Mouse (Mus musculus) midbrain, embryonic 15.5 days (tissue): ENCODE data around the gene Dhrs11. TPM values are rescaled to one million over a fixed set of nuclear protein-coding genes. Genes with fewer than 3 reads are reported as not detected.

Experiments used
- ATAC-seq: fragments of 200-750 bp; cut with Nextera tagmentation; replicated peaks from 2 replicates; pipeline ENCODE4 v1.8.0; 2017; ENCODE audit warnings: moderate TSS enrichment
- H3K27ac ChIP-seq: fragments of 300-500 bp; sonication (generic); 2 replicates; pipeline ENCODE4 v1.5.1; 2015; ENCODE audit warnings: mild to moderate bottlenecking, inconsistent platforms
- H3K27me3 ChIP-seq: fragments of 300-500 bp; sonication (generic); replicated peaks from 2 replicates; pipeline ENCODE4 v1.6.1; 2015; ENCODE audit warnings: inconsistent platforms
- H3K36me3 ChIP-seq: fragments of 300-500 bp; sonication (generic); replicated peaks from 2 replicates; pipeline ENCODE4 v1.6.1; 2015; ENCODE audit warnings: inconsistent platforms
- H3K4me1 ChIP-seq: fragments of 300-500 bp; sonication (generic); 2 replicates; pipeline ENCODE4 v1.6.1; 2015; ENCODE audit warnings: inconsistent platforms
- H3K4me2 ChIP-seq: fragments of 300-500 bp; sonication (generic); 2 replicates; pipeline ENCODE4 v1.6.1; 2015; ENCODE audit warnings: inconsistent platforms, mild to moderate bottlenecking, moderate library complexity
- H3K4me3 ChIP-seq: fragments of 300-500 bp; sonication (generic); 2 replicates; pipeline ENCODE4 v1.5.1; 2015; ENCODE audit warnings: mild to moderate bottlenecking, inconsistent platforms
- H3K9ac ChIP-seq: fragments of 300-500 bp; sonication (generic); 2 replicates; pipeline ENCODE4 v1.6.1; 2015; ENCODE audit warnings: mild to moderate bottlenecking, inconsistent platforms
- H3K9me3 ChIP-seq: fragments of 300-500 bp; sonication (generic); 2 replicates; pipeline ENCODE4 v1.6.1; 2016; ENCODE audit warnings: inconsistent platforms
- WGBS: fragments of 180-500 bp; shearing (Covaris S2); methylation state at CpG from one replicate; pipeline ENCODE4 v1.1.7; 2015; ENCODE audit warnings: mixed read lengths; 5-methylcytosine and 5-hydroxymethylcytosine counted together
- polyA plus RNA-seq: library from polyadenylated mRNA; unstranded; fragments of >200 nt; fragmentation: Nextera tagmentation; extraction: Ambion mirVana; gene quantifications from 2 replicates; pipeline ENCODE4 v1.2.1, GENCODE M21; 2015

Gene Dhrs11
- polyA plus RNA-seq, 1 experiment from 2014 or later: 6.6 TPM

GRCm38 (mm10) chr11:84780143-84780870 is 48.5 kb downstream of the Dhrs11 start:
- H3K27ac ChIP-seq: no peak overlapping the region
- H3K36me3 ChIP-seq: no peaks in the 10 kb centered on the region
- no peak overlapping the region for H3K9ac ChIP-seq
- ATAC-seq: no peak
- H3K9me3 ChIP-seq: no peaks in the 10 kb centered on the region
- peaks cover 28% of the 10 kb centered on the region for H3K4me1 ChIP-seq
- H3K27me3 ChIP-seq: peaks cover 3% of the 10 kb centered on the region; the same call in 1 of the 2 replicates
- peak overlapping the region; percentile 26 for H3K4me2 ChIP-seq
- WGBS: 3% methylated on average over 19 of the region's 19 CpGs
- no peak overlapping the region for H3K4me3 ChIP-seq

GRCm38 (mm10) chr11:84775560-84775959 is 53.2 kb downstream of the Dhrs11 start:
- H3K4me1 ChIP-seq: peaks cover 37% of the 10 kb centered on the region
- H3K4me3 ChIP-seq: no peak overlapping the region
- H3K36me3 ChIP-seq: no peaks in the 10 kb centered on the region
- H3K4me2 ChIP-seq: 0 out of 2 replicates have a peak overlapping the region, but pooled peaks have one; percentile 2
- H3K9ac ChIP-seq: no peak overlapping the region
- 3% methylated on average over 4 of the region's 4 CpGs for WGBS
- no peaks in the 10 kb centered on the region for H3K9me3 ChIP-seq
- 0 out of 2 replicates have a peak, but pooled peaks have one; percentile 40 for ATAC-seq
- H3K27ac ChIP-seq: peak overlapping the region; percentile 69
- H3K27me3 ChIP-seq: peaks cover 3% of the 10 kb centered on the region; the same call in 1 of the 2 replicates

GRCm38 (mm10) chr11:84774870-84775514 is 53.8 kb downstream of the Dhrs11 start:
- 0 out of 2 replicates have a peak, but pooled peaks have one; percentile 31 for ATAC-seq
- Histone ChIP-seq H3K9ac (no peak overlapping the region), H3K27ac (peak overlapping the region; percentile 69), H3K4me3 (no peak overlapping the region), H3K36me3 (no peaks in the 10 kb centered on the region), H3K27me3 (peaks cover 3% of the 10 kb centered on the region; the same call in 1 of the 2 replicates), H3K4me2 (0 out of 2 replicates have a peak overlapping the region, but pooled peaks have one; percentile 2), H3K9me3 (no peaks in the 10 kb centered on the region), H3K4me1 (peaks cover 31% of the 10 kb centered on the region)
- 43% methylated on average over 13 of the region's 13 CpGs for WGBS

Other genes with a start within 250 kb of the Dhrs11 start
- gene Mrm1, start 9.5 kb downstream of the Dhrs11 start, polyA plus RNA-seq: 13.2 and 16.0 TPM in 2 replicates
- gene Ggnbp2, start 41.8 kb upstream of the Dhrs11 start, polyA plus RNA-seq: 71.8 and 72.8 TPM in 2 replicates
- gene Myo19, start 51.2 kb upstream of the Dhrs11 start, polyA plus RNA-seq: 6.0 and 7.2 TPM in 2 replicates
- gene Pigw, start 51.3 kb upstream of the Dhrs11 start, polyA plus RNA-seq: 2.3 and 2.5 TPM in 2 replicates
- gene Znhit3, start 87.4 kb upstream of the Dhrs11 start, polyA plus RNA-seq: 61.8 and 62.8 TPM in 2 replicates
- 5.3 and 6.0 TPM in 2 replicates for gene Car4, start 128.8 kb upstream of the Dhrs11 start, polyA plus RNA-seq